8 mouse cellular contexts compared by ENCODE assay signal in the genomic region with DNA sequence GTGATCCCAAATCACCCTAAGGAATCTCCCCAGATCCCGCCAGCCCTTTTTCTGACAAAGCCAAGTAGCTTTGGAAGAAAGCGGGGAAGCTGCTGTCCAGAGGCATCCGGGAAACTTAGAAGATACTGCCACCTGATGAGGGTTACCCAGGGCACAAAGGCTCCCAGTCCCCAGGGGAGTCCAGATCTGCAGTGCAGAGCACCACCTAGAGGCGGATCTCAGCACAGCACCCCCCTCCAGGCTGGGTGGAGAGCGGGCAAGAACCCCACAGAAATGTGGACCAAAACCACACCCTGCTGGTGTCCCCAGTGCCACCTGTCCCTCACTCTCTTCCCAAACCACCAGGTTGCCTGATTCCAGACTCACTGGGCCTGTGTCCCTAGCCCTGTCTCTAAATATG. TPM values are rescaled to one million over a fixed set of nuclear protein-coding genes. Genes with fewer than 3 reads are reported as not detected.
DNase-seq lines count a peak whose midpoint lies in the region; ATAC-seq lines count a peak whose summit lies in the region.

No protein-coding gene starts in this region.

- H3K27ac ChIP-seq in lung, embryonic 16.5 days (ENCODE audit: low read length) = no peak overlapping the region

- no peaks in the 10 kb centered on the region for H3K9me3 ChIP-seq in lung, embryonic 16.5 days (ENCODE audit: control insufficient read depth, low read length)

- intact Hi-C loops in gastrocnemius, postnatal 14 days (cut with DNase I; ENCODE audit: low total_unique reads) = loop anchor here (5.0 kb wide), 3 partner anchors 60 to 390 kb away; no protein-coding TSS in a partner anchor

- H3K27me3 ChIP-seq in lung, embryonic 16.5 days (ENCODE audit: control insufficient read depth, insufficient read depth, low read depth, low read length) = no peaks in the 10 kb centered on the region

- H3K4me2 ChIP-seq in lung, embryonic 16.5 days (ENCODE audit: low read depth, low read length) = no peak overlapping the region

- peak; percentile 50 for DNase-seq in adipocyte (ENCODE audit: low spot score)
- DNase-seq in cerebellum, postnatal 4 days (ENCODE audit: low spot score in 2 of 2) = peak; percentile 47 to 59
- DNase-seq in gastrocnemius, postnatal 14 days = peak; percentile 53
- peak; percentile 67 to 73 for DNase-seq in kidney, postnatal 25 days
- peak; percentile 38 to 63 for DNase-seq in right cerebral cortex, postnatal 10 days (ENCODE audit: low spot score in 2 of 2)
- DNase-seq in urinary bladder, postnatal 36 days (ENCODE audit: low spot score in 2 of 2) = peak; percentile 46 to 50

- ATAC-seq in CD4-positive, CD25-positive, alpha-beta regulatory T cell, adult 4 months = peak; percentile 63
- peak; percentile 62; the same call in 1 of the 2 replicates for ATAC-seq in lung, embryonic 16.5 days (ENCODE audit: low read depth)

- H3K9ac ChIP-seq in lung, embryonic 16.5 days (ENCODE audit: low read length) = no peak overlapping the region

- H3K36me3 ChIP-seq in lung, embryonic 16.5 days (ENCODE audit: control insufficient read depth, insufficient read depth, low read length) = no peaks in the 10 kb centered on the region

- 11% methylated on average over 5 of the region's 5 CpGs for WGBS in lung, embryonic 16.5 days

- H3K4me1 ChIP-seq in lung, embryonic 16.5 days (replicated peaks; ENCODE audit: control insufficient read depth, insufficient read depth, low read length) = no peaks in the 10 kb centered on the region

- no peak overlapping the region for H3K4me3 ChIP-seq in lung, embryonic 16.5 days (ENCODE audit: low read length)

RNA-seq across cellular contexts. Expression of a gene that starts 0.7 kb away (rescaled TPM):
- polyA plus RNA-seq in CD4-positive, CD25-positive, alpha-beta regulatory T cell, adult 4 months (2017; shearing (Covaris generic)) = 1 to 10 TPM; 6.7 to 8.1 TPM
- 1 to 10 TPM; 2.4 to 4.4 TPM for total RNA-seq in gastrocnemius, postnatal 14 days (2021)
- polyA plus RNA-seq in lung, embryonic 16.5 days (2015; fragmentation: Nextera tagmentation; extraction: Ambion mirVana) = 0.34 and 0.36 TPM in 2 replicates

RNA-seq across cellular contexts. Expression of a gene that starts 55.6 kb away (rescaled TPM):
- polyA plus RNA-seq in CD4-positive, CD25-positive, alpha-beta regulatory T cell, adult 4 months (2017; shearing (Covaris generic)) = 10 to 100 TPM; 16.5 to 37.5 TPM
- total RNA-seq in gastrocnemius, postnatal 14 days (2021) = 1 to 10 TPM; 3.8 to 5.4 TPM
- polyA plus RNA-seq in lung, embryonic 16.5 days (2015; fragmentation: Nextera tagmentation; extraction: Ambion mirVana) = 8.9 and 10.2 TPM in 2 replicates
